Comparison of ENCODE assay signal across 7 mouse cellular contexts in the genomic region with DNA sequence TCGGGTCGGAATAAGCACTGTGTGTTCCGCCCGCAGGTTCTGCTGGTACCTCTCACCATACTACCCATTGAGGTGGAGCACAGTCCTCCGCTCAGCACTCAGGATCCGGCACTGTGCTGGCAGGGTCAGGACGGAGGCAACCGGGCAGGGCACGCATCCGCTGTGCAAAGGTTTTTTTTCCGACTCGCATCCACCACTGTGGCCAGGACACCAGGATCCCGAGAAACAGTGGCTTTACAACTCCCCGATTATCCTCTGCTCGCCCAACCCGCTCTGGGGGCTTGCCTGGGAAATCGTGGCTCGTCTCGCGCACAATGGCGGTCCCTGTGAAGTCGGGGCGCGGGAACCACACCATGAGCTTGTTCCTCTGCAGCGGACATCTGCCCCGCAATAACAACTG. TPM values are rescaled to one million over a fixed set of nuclear protein-coding genes. Genes with fewer than 3 reads are reported as not detected.
DNase-seq lines count a peak whose midpoint lies in the region; ATAC-seq and TF ChIP-seq lines count a peak whose summit lies in the region.

No protein-coding gene starts in this region.

- peak overlapping the region; percentile 48 for H3K9ac ChIP-seq in lung, embryonic 15.5 days
- peak overlapping the region; percentile 70 for H3K9ac ChIP-seq in forebrain, embryonic 13.5 days
- peak overlapping the region; percentile 48 for H3K9ac ChIP-seq in liver, embryonic 12.5 days
- H3K9ac ChIP-seq in stomach, embryonic 15.5 days: no peak overlapping the region

- no peak for TF ChIP-seq POLR2A in lung, adult 2 months (IDR thresholded peaks at IDR 0.05; ENCODE audit: borderline replicate concordance, extremely low read depth, low read depth, low read length)

- DNase-seq in lung, adult 2 months: no peak
- no peak for DNase-seq in spleen, postnatal 14 days (ENCODE audit: low spot score in 2 of 2)
- DNase-seq in left cerebral cortex, adult 9 months (ENCODE audit: low spot score in 2 of 2): no peak

- no peaks in the 10 kb centered on the region for H3K36me3 ChIP-seq in lung, embryonic 15.5 days
- no peaks in the 10 kb centered on the region for H3K36me3 ChIP-seq in forebrain, embryonic 13.5 days (ENCODE audit: poor library complexity, severe bottlenecking)
- H3K36me3 ChIP-seq in liver, embryonic 12.5 days: no peaks in the 10 kb centered on the region
- no peaks in the 10 kb centered on the region for H3K36me3 ChIP-seq in stomach, embryonic 15.5 days

- no peak overlapping the region for H3K27ac ChIP-seq in lung, embryonic 15.5 days
- H3K27ac ChIP-seq in forebrain, embryonic 13.5 days: no peak overlapping the region
- H3K27ac ChIP-seq in liver, embryonic 12.5 days: no peak overlapping the region
- H3K27ac ChIP-seq in stomach, embryonic 15.5 days: no peak overlapping the region

- under 1% methylated on average over 26 of the region's 26 CpGs for WGBS in lung, embryonic 15.5 days
- under 1% methylated on average over 26 of the region's 26 CpGs for WGBS in lung, adult 2 months
- 0% methylated on average over 26 of the region's 26 CpGs for WGBS in forebrain, embryonic 13.5 days
- 2% methylated on average over 26 of the region's 26 CpGs for WGBS in liver, embryonic 12.5 days (ENCODE audit: insufficient replicate concordance)
- under 1% methylated on average over 26 of the region's 26 CpGs for WGBS in stomach, embryonic 15.5 days

- peak overlapping the region; percentile 88 for H3K4me2 ChIP-seq in lung, embryonic 15.5 days
- peak overlapping the region; percentile 83 for H3K4me2 ChIP-seq in forebrain, embryonic 13.5 days
- H3K4me2 ChIP-seq in liver, embryonic 12.5 days: peak overlapping the region; percentile 70
- H3K4me2 ChIP-seq in stomach, embryonic 15.5 days: peak overlapping the region; percentile 80

- no peak for TF ChIP-seq CTCF in lung, adult 2 months (IDR thresholded peaks at IDR 0.05; ENCODE audit: insufficient read depth, low read length)

- H3K4me3 ChIP-seq in lung, embryonic 15.5 days: peak overlapping the region; percentile 47
- H3K4me3 ChIP-seq in lung, adult 2 months (replicated peaks; ENCODE audit: extremely low read depth, low read depth, low read length): no peak overlapping the region
- H3K4me3 ChIP-seq in forebrain, embryonic 13.5 days: peak overlapping the region; percentile 55
- H3K4me3 ChIP-seq in liver, embryonic 12.5 days: peak overlapping the region; percentile 52
- H3K4me3 ChIP-seq in stomach, embryonic 15.5 days (replicated peaks): peak overlapping the region; percentile 45

- 0 out of 2 replicates have a peak, but pooled peaks cover 6% of the 10 kb centered on the region for H3K4me1 ChIP-seq in lung, embryonic 15.5 days
- peaks cover 2% of the 10 kb centered on the region; the same call in 1 of the 2 replicates for H3K4me1 ChIP-seq in lung, adult 2 months (ENCODE audit: control insufficient read depth, insufficient read depth, low read length)
- H3K4me1 ChIP-seq in forebrain, embryonic 13.5 days: peaks cover 7% of the 10 kb centered on the region
- H3K4me1 ChIP-seq in liver, embryonic 12.5 days: peaks cover 22% of the 10 kb centered on the region
- no peaks in the 10 kb centered on the region for H3K4me1 ChIP-seq in stomach, embryonic 15.5 days

- H3K9me3 ChIP-seq in lung, embryonic 15.5 days: no peaks in the 10 kb centered on the region
- no peaks in the 10 kb centered on the region for H3K9me3 ChIP-seq in forebrain, embryonic 13.5 days (replicated peaks)
- no peaks in the 10 kb centered on the region for H3K9me3 ChIP-seq in liver, embryonic 12.5 days (replicated peaks)
- H3K9me3 ChIP-seq in stomach, embryonic 15.5 days: no peaks in the 10 kb centered on the region

- ATAC-seq in lung, embryonic 15.5 days (ENCODE audit: borderline replicate concordance, extremely low read depth, low FRiP score, low TSS enrichment): no peak
- no peak for ATAC-seq in forebrain, embryonic 13.5 days
- no peak for ATAC-seq in liver, embryonic 12.5 days
- ATAC-seq in stomach, embryonic 15.5 days (ENCODE audit: insufficient read depth, low FRiP score, low read depth): no peak

- H3K27me3 ChIP-seq in lung, embryonic 15.5 days: peaks cover 17% of the 10 kb centered on the region
- H3K27me3 ChIP-seq in forebrain, embryonic 13.5 days: peaks cover 17% of the 10 kb centered on the region
- H3K27me3 ChIP-seq in liver, embryonic 12.5 days (replicated peaks): peaks cover 37% of the 10 kb centered on the region
- peaks cover 9% of the 10 kb centered on the region for H3K27me3 ChIP-seq in stomach, embryonic 15.5 days (replicated peaks)

RNA-seq across cellular contexts. Expression of a gene that starts 21.0 kb away (rescaled TPM):
- 13.2 and 15.1 TPM in 2 replicates for polyA plus RNA-seq in lung, embryonic 15.5 days (2015; fragmentation: Nextera tagmentation; extraction: Ambion mirVana)
- 19.5 and 23.3 TPM in 2 replicates for polyA plus RNA-seq in lung, adult 2 months (2012; rRNA removed)
- 3.5 and 3.8 TPM in 2 replicates for polyA plus RNA-seq in forebrain, embryonic 13.5 days (2015; fragmentation: Nextera tagmentation; extraction: Ambion mirVana)
- polyA plus RNA-seq in liver, embryonic 12.5 days (2016; fragmentation: Nextera tagmentation; extraction: Ambion mirVana): 16.1 and 17.0 TPM in 2 replicates
- polyA plus RNA-seq in stomach, embryonic 15.5 days (2015; fragmentation: Nextera tagmentation; extraction: Ambion mirVana): 18.7 and 18.8 TPM in 2 replicates

RNA-seq across cellular contexts. Expression of a gene that starts 28.0 kb away (rescaled TPM):
- 7.2 and 8.3 TPM in 2 replicates for polyA plus RNA-seq in lung, embryonic 15.5 days (2015; fragmentation: Nextera tagmentation; extraction: Ambion mirVana)
- 28.2 and 45.5 TPM in 2 replicates for polyA plus RNA-seq in lung, adult 2 months (2012; rRNA removed)
- polyA plus RNA-seq in forebrain, embryonic 13.5 days (2015; fragmentation: Nextera tagmentation; extraction: Ambion mirVana): 6.6 and 7.8 TPM in 2 replicates
- 2.1 and 2.3 TPM in 2 replicates for polyA plus RNA-seq in liver, embryonic 12.5 days (2016; fragmentation: Nextera tagmentation; extraction: Ambion mirVana)
- 1.6 and 2.9 TPM in 2 replicates for polyA plus RNA-seq in stomach, embryonic 15.5 days (2015; fragmentation: Nextera tagmentation; extraction: Ambion mirVana)
